Mouse (Mus musculus) cerebellum, postnatal 25 days (tissue): ENCODE data around the gene Gm49392.
"Not testable (repeated sequence)": the region's sequence is repeated elsewhere in the genome, so short reads cannot be mapped to it uniquely, and the experiment has no call there.

Experiments
- DNase-seq, 2 experiments: peaks; one replicate each; pipeline ENCODE4 v3.0.0; 2021; ENCODE audit warnings: mixed read lengths in 2 of 2

The Gm49392 gene

GRCm38 (mm10) chr13:60896794-60897193 lies at the start of gene Gm49392:
Gene Gm49392, minus strand, starts transcription at chr13:60896894.
- DNase-seq: not testable (repeated sequence)

GRCm38 (mm10) chr13:60941884-60942283 lies 45.2 kb upstream of the Gm49392 start, which contains the start of gene Tpbpa:
Gene Tpbpa, minus strand, starts transcription at chr13:60941984.
- DNase-seq: not testable (repeated sequence)

DNA sequence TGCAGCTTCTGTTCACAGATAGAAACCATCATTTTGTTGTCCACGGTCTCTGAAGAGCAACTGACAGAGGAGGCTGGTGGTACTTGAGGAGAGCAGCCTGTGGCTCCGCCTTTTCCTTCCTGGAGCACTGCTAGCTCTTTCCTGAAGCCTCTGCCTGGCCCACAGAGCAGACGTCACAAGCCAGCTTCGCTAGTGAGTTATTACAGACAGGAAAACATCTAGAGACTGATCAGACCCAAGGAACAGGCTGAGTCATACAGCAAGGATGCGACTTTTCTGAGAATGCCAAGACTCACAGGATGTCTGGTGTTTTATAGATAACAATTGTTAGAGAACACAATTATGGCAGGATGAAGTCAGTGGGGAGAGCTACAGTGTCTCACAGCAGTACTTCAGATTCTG lies 39.8 kb upstream of the Gm49392 start, which contains the start of the genes Gm49391 and Ctla2a:
Gene Gm49391, minus strand, starts transcription at position 72 of the 402 bp plus-strand sequence.
Gene Ctla2a, minus strand, starts transcription at position 126 of the 402 bp plus-strand sequence.
- no peak for DNase-seq

- DNase-seq: not testable (repeated sequence)
Observed at GRCm38 (mm10) chr13:60935490-60935889, 38.8 kb upstream of the Gm49392 start, which contains the start of gene Gm49393. Gene Gm49393, minus strand, starts transcription at chr13:60935590.

DNA sequence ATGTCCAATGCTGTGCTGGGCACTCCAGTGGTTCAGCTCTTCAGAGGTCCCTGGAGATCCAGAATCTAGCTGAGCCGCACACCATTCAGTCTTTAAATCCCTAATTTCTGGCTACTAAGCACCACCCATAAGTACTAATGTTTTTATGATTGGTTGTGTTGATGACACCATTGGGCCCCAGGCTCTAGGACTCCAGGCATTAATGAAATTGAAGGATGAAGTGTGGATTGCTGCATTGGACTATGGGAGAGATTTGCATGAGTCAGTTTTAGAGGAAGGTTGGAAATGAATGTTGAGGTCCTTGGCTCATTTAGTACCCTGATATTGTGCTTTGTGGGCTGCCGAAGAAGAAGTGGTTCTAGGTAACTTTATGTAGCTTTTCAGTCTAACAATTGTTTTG lies 8.1 kb upstream of the Gm49392 start, which contains the start of gene Tpbpb:
Gene Tpbpb, minus strand, starts transcription at position 101 of the 400 bp plus-strand sequence.
- not testable (repeated sequence) for DNase-seq

GRCm38 (mm10) chr13:60897328-60897727 lies 634 bp upstream of the Gm49392 start, which contains the start of gene Ctla2b:
Gene Ctla2b, minus strand, starts transcription at chr13:60897447.
- no peak for DNase-seq

GRCm38 (mm10) chr13:60895406-60896160 lies 1.1 kb downstream of the Gm49392 start:
- DNase-seq: no peak

- DNase-seq: no peak
Observed at GRCm38 (mm10) chr13:60892301-60892700, 4.4 kb downstream of the Gm49392 start.

DNA sequence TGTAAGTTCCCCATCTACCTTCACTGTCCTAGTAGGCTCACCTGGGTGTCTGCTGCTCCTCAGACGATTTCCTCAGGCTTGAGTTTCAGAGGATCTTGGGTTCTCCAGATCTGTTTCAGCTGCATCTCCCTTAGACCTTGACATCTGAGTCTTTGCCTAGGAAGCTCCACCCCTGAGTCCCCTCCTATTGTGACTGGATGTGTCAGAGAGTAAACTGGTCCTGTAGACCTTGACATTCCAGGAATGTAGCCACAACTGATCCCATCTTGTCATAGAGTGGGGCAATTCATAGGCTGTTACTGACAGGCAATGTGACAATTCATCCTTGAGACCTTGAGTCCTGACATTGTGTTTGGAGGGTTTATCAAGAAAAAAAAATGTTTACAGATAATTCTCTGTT lies 32.4 kb downstream of the Gm49392 start, which contains the start of gene 4930486L24Rik:
Gene 4930486L24Rik, minus strand, starts transcription at position 195 of the 400 bp plus-strand sequence.
- DNase-seq: no peak

- no peak for DNase-seq
Observed at GRCm38 (mm10) chr13:60848241-60849120, 48.2 kb downstream of the Gm49392 start.

- no peak for DNase-seq
Observed at GRCm38 (mm10) chr13:60843153-60843552, 53.5 kb downstream of the Gm49392 start.

- no peak for DNase-seq
Observed at GRCm38 (mm10) chr13:60842703-60843102, 54.0 kb downstream of the Gm49392 start.

DNA sequence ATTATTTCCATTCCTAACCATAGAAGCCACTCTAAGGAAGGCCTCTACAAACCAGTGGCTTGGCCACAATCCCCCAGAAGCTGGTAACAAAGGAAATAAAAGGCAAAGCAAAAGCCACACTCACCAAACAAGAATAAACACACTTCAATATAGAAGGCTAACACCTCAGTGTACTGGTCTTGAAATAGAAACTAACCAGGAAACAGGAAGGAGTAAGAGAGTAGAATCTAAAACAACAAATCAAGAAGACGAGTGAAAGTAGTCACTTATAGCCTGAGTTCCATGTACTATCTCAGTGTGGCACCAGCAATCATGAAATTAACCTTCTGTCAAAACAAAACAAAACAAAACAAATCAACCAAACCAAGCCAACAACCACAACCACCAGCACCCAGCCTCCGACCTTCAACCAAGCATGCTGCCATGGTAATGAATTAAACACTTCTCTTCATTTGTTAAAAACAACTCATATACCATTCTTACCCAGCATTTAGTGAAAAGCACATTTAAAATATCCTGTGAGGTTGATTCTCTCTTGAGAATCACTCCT lies 57.3 kb downstream of the Gm49392 start:
- DNase-seq: no peak

GRCm38 (mm10) chr13:60826052-60826451 lies 70.6 kb downstream of the Gm49392 start:
- no peak for DNase-seq

DNA sequence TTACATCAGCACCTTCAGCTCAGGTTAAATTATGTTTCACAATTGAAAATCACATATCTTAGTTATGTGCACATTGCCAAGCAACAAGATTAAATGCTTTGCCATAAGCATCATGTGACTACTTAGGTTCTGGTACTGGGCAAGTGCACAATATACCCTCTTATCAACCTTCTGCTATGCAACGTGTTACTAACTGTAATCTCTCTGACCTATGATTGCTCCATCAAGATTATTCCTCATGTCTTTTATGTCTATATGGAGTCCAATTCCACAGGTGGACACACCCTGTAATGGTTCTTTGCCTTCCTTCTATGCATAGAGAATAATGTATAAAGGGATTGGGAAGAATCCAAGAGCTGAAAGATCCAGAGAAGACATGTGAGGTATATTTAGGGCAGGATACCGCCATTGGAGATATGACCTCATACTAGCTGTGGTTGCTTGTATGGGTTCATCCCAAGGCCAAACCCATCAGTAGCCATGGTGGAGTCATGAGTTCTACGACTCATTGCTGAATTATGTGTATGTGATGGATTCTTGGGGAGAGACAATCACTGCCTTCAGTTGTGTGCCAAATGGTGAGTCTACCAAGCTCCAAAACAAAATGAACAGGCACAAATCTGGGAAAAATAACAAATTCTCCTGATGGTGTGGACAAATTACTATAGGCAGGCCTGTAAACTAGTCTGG lies 76.1 kb downstream of the Gm49392 start:
- DNase-seq: no peak

DNA sequence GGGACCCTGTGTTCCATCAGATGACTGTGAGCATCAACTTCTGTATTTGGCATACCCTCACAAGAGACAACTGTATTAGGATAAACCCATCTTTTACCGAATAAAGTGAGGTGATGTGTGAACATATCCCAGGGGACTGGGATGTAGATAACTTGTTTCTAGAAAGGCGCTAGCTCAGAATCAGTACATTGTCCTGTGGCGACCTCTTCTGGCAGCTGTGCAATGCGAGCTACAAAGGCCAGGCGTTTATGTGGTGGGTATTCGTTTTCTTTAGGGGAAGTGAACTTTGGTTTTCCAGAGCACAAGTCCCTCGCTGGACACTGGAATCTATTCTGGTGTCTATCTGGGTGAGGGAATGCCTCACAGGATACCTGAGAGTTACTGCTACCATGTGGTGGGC lies 77.2 kb downstream of the Gm49392 start:
- DNase-seq: peak in 1 of 2 experiments; percentile 15

- DNase-seq: no peak
Observed at GRCm38 (mm10) chr13:60813722-60814121, 83.0 kb downstream of the Gm49392 start.

GRCm38 (mm10) chr13:60812768-60813167 lies 83.9 kb downstream of the Gm49392 start:
- DNase-seq: no peak

DNA sequence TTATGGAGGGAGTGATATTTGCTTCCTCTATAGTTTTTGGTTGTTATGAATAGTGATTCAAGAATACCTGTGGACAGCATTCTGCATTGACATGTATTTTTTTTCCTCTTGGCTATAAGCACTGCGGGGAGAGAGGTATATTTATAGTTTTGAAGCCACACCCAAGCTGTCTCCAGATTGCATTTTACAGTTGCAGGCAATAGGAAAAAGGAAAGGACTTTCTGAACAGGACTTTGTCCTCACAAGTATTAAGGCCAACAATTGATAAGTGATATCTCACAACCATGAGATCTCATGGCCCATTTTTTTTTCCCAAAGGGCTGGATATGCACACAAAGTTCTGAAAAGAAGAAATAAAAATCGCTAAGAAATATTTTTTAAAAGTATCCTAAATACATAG lies 87.0 kb downstream of the Gm49392 start:
- no peak for DNase-seq

DNA sequence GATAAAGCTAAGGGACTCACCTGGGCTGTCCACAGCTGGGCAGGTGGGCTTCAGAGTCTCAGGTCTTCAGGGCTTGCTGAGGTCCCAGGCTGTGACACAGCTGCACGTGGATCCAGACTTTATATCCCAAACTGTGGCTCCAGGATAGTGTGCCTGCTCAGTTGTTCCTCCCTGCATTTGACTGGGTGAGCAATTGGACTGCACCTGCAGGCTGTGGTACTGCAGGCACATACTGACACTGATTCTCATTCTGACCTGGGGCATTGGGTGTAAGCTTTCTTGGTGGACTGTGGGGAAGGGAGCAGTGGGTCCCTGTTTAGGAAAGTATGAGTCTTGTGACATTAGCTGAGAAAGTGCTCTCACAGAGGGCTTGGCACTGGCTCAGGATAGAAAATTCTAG lies 93.9 kb downstream of the Gm49392 start, which contains the start of gene Ctsll3:
Gene Ctsll3, minus strand, starts transcription at position 101 of the 400 bp plus-strand sequence.
- no peak for DNase-seq
